Mouse (Mus musculus) myocyte (in vitro differentiated cells): ENCODE measurements around the gene Itfg2. TPM values are rescaled to one million over a fixed set of nuclear protein-coding genes. Genes with fewer than 3 reads are reported as not detected.

Experiments used
- H3K27me3 ChIP-seq: one replicate; pipeline ENCODE4 v1.6.1; 2011; ENCODE audit not compliant: control insufficient read depth, insufficient read depth, insufficient read length
- H3K36me3 ChIP-seq: one replicate; pipeline ENCODE4 v1.6.1; 2011; ENCODE audit not compliant: control insufficient read depth, insufficient read depth
- H3K4me2 ChIP-seq: one replicate; pipeline ENCODE4 v1.6.1; 2011; ENCODE audit warnings: low read depth, control low read depth
- H3K4me3 ChIP-seq: one replicate; pipeline ENCODE4 v1.5.1; 2011; ENCODE audit warnings: mild to moderate bottlenecking, control low read depth, moderate library complexity
- H3K79me2 ChIP-seq: one replicate; pipeline ENCODE4 v1.6.1; 2011; ENCODE audit not compliant: control insufficient read depth, insufficient read depth
- H3ac ChIP-seq: one replicate; pipeline ENCODE4 v1.6.1; 2011; ENCODE audit not compliant: control insufficient read depth, insufficient read length
- CEBPB ChIP-seq: IDR thresholded peaks from 2 replicates; pipeline ENCODE4 v1.6.1; 2011; ENCODE audit warnings: mild to moderate bottlenecking, moderate library complexity; ENCODE audit not compliant: poor library complexity, insufficient read depth, severe bottlenecking
- E2F4 ChIP-seq: IDR thresholded peaks from one replicate; pipeline ENCODE4 v1.6.1; 2011; ENCODE audit warnings: mild to moderate bottlenecking, control low read depth, moderate library complexity; ENCODE audit not compliant: insufficient read depth
- MAX ChIP-seq: IDR thresholded peaks from one replicate; pipeline ENCODE4 v1.6.1; 2011; ENCODE audit warnings: low read depth, mild to moderate bottlenecking, control low read depth
- MYOD1 ChIP-seq, 3 experiments: IDR thresholded peaks; one replicate each; pipeline ENCODE4 v1.6.1; 2011; ENCODE audit warnings: control low read depth in 2 of 3, low read depth in 2 of 3, mild to moderate bottlenecking in 2 of 3, moderate library complexity in 1 of 3; ENCODE audit not compliant: insufficient read length in 2 of 3, control insufficient read depth in 1 of 3
- MYOG ChIP-seq, 3 experiments: IDR thresholded peaks; one replicate each; pipeline ENCODE4 v1.6.1; 2011; ENCODE audit warnings: control low read depth in 2 of 3, low read depth in 2 of 3, mild to moderate bottlenecking in 2 of 3; ENCODE audit not compliant: insufficient read length in 2 of 3, control insufficient read depth in 1 of 3, insufficient read depth in 1 of 3
- POLR2A ChIP-seq: IDR thresholded peaks from one replicate; pipeline ENCODE4 v1.6.1; 2011; ENCODE audit warnings: low read depth, mild to moderate bottlenecking, control low read depth, moderate library complexity; ENCODE audit not compliant: insufficient read length
- POLR2AphosphoS2 ChIP-seq: IDR thresholded peaks from one replicate; pipeline ENCODE4 v1.6.1; 2011; ENCODE audit warnings: low read depth, control low read depth; ENCODE audit not compliant: insufficient read length
- REST ChIP-seq: IDR thresholded peaks from one replicate; pipeline ENCODE4 v1.6.1; 2011; ENCODE audit warnings: mild to moderate bottlenecking, control low read depth, moderate library complexity; ENCODE audit not compliant: insufficient read depth, insufficient read length
- SRF ChIP-seq: IDR thresholded peaks from one replicate; pipeline ENCODE4 v1.6.1; 2011; ENCODE audit warnings: low read depth; ENCODE audit not compliant: control insufficient read depth, insufficient read length
- TCF12 ChIP-seq: IDR thresholded peaks from one replicate; pipeline ENCODE4 v1.6.1; 2011; ENCODE audit warnings: mild to moderate bottlenecking, control low read depth; ENCODE audit not compliant: poor library complexity, insufficient read depth, severe bottlenecking
- TCF3 ChIP-seq: IDR thresholded peaks from one replicate; pipeline ENCODE4 v1.6.1; 2011; ENCODE audit warnings: low read depth, control low read depth; ENCODE audit not compliant: insufficient read length
- USF1 ChIP-seq: IDR thresholded peaks from one replicate; pipeline ENCODE4 v1.6.1; 2011; ENCODE audit warnings: low read depth, mild to moderate bottlenecking, control low read depth, moderate library complexity
- polyA plus RNA-seq: library from polyadenylated mRNA; unstranded; fragments of >200 nt; fragmentation: generic; extraction: Trizol; gene quantifications from one replicate; pipeline ENCODE4 v1.2.1, GENCODE M21; 2012; ENCODE audit warnings: missing spikeins

Itfg2 gene
- polyA plus RNA-seq, 1 experiment: 32.6 TPM

- Histone ChIP-seq H3K27me3 (peaks cover 6% of the 10 kb centered on the region), H3K4me2 (no peak overlapping the region), H3K4me3 (no peak overlapping the region), H3K36me3 (no peaks in the 10 kb centered on the region), H3ac (no peak overlapping the region), H3K79me2 (no peaks in the 10 kb centered on the region)
- TF ChIP-seq CEBPB (no peak), POLR2A (no peak), TCF12 (no peak), MYOG (IDR thresholded peaks at IDR 0.05; ENCODE audit: control insufficient read depth in 1 of 3, insufficient read depth in 1 of 3, insufficient read length in 2 of 3, low read depth in 2 of 3) (no peak), USF1 (no peak), TCF3 (no peak)
These were observed 35.6 kb upstream of the Itfg2 start for GRCm38 (mm10) chr6:128460321-128460720.

DNA sequence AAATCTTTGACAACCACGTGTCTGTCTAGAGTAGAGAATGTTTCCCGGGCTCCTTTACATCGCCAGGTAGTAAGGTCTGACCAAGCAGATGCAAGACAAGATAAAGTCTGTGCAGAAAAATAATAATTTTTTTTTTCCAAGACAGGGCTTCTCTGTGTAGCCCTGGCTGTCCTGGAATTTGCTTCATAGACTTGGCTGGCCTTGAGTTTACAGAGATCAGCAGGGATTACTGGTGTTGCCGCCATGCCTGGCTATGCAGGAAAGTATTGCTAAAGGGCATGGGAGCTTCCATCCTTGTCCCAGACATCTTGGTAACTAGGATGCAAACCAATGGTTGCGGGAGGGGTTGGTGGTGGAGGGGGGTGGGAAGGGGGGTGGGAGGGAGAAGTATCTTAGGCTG lies 32.5 kb upstream of the Itfg2 start:
- TF ChIP-seq USF1: no peak
- H3K4me3 ChIP-seq: no peak overlapping the region
- H3K27me3 ChIP-seq: no peaks in the 10 kb centered on the region
- no peak overlapping the region for H3ac ChIP-seq
- H3K79me2 ChIP-seq: no peaks in the 10 kb centered on the region
- H3K36me3 ChIP-seq: no peaks in the 10 kb centered on the region
- H3K4me2 ChIP-seq: no peak overlapping the region

GRCm38 (mm10) chr6:128455835-128456605 lies 31.3 kb upstream of the Itfg2 start:
- no peak overlapping the region for H3ac ChIP-seq
- H3K4me2 ChIP-seq: no peak overlapping the region
- no peaks in the 10 kb centered on the region for H3K36me3 ChIP-seq
- no peak for TF ChIP-seq MYOG (IDR thresholded peaks at IDR 0.05; ENCODE audit: control insufficient read depth in 1 of 3, insufficient read depth in 1 of 3, insufficient read length in 2 of 3, low read depth in 2 of 3)
- TF ChIP-seq REST: no peak
- no peak for TF ChIP-seq E2F4
- H3K4me3 ChIP-seq: no peak overlapping the region
- no peaks in the 10 kb centered on the region for H3K79me2 ChIP-seq
- H3K27me3 ChIP-seq: no peaks in the 10 kb centered on the region

- TF ChIP-seq MYOD1 (IDR thresholded peaks at IDR 0.05; ENCODE audit: control insufficient read depth in 1 of 3, insufficient read length in 2 of 3, low read depth in 2 of 3) (peak in 2 of 3 experiments; percentile 81 to 84), SRF (no peak), CEBPB (no peak), MYOG (IDR thresholded peaks at IDR 0.05; ENCODE audit: control insufficient read depth in 1 of 3, insufficient read depth in 1 of 3, insufficient read length in 2 of 3, low read depth in 2 of 3) (peak in 1 of 3 experiments; percentile 30), USF1 (peak; percentile 51), E2F4 (no peak), POLR2A (no peak), TCF3 (no peak), REST (no peak), MAX (no peak), POLR2AphosphoS2 (no peak), TCF12 (no peak)
- no peaks in the 10 kb centered on the region for H3K36me3 ChIP-seq
- H3K4me3 ChIP-seq: no peak overlapping the region
- H3K27me3 ChIP-seq: no peaks in the 10 kb centered on the region
- no peaks in the 10 kb centered on the region for H3K79me2 ChIP-seq
- H3ac ChIP-seq: no peak overlapping the region
- H3K4me2 ChIP-seq: no peak overlapping the region
These were observed 22.3 kb upstream of the Itfg2 start for GRCm38 (mm10) chr6:128447063-128447462.

- TF ChIP-seq USF1 (peak; percentile 77), TCF12 (no peak)
- Histone ChIP-seq H3K27me3 (no peaks in the 10 kb centered on the region), H3K4me2 (peak overlapping the region; percentile 6), H3K4me3 (no peak overlapping the region), H3K36me3 (no peaks in the 10 kb centered on the region), H3K79me2 (no peaks in the 10 kb centered on the region), H3ac (no peak overlapping the region)
These were observed 21.2 kb upstream of the Itfg2 start for GRCm38 (mm10) chr6:128445761-128446535.
